Mouse (Mus musculus) lung, postnatal 0 days (tissue): Measurements from ENCODE around the gene Vwa3b. TPM values are rescaled to one million over a fixed set of nuclear protein-coding genes. Genes with fewer than 3 reads are reported as not detected.

Source experiments
- ATAC-seq: fragments of 200-750 bp; cut with Nextera tagmentation; 2 replicates; pipeline ENCODE4 v1.8.0; 2017; ENCODE audit warnings: moderate library complexity
- DNase-seq: peaks from one replicate; pipeline ENCODE4 v3.0.0-alpha.2; 2016; ENCODE audit warnings: low spot score
- H3K27ac ChIP-seq: fragments of 300-500 bp; sonication (generic); 2 replicates; pipeline ENCODE4 v1.5.1; 2014; ENCODE audit warnings: antibody characterized with exemption, mild to moderate bottlenecking, low read length, mixed read lengths
- H3K27me3 ChIP-seq: fragments of 300-500 bp; sonication (generic); replicated peaks from 2 replicates; pipeline ENCODE4 v1.6.1; 2014; ENCODE audit warnings: low read length, mixed read lengths; ENCODE audit not compliant: insufficient read depth
- H3K36me3 ChIP-seq: fragments of 300-500 bp; sonication (generic); 2 replicates; pipeline ENCODE4 v1.6.1; 2014; ENCODE audit warnings: low read length, mixed read lengths; ENCODE audit not compliant: insufficient read depth
- H3K4me1 ChIP-seq: fragments of 300-500 bp; sonication (generic); 2 replicates; pipeline ENCODE4 v1.6.1; 2014; ENCODE audit warnings: antibody characterized with exemption, low read depth, low read length, mixed read lengths; ENCODE audit not compliant: insufficient read depth
- H3K4me2 ChIP-seq: fragments of 300-500 bp; sonication (generic); replicated peaks from 2 replicates; pipeline ENCODE4 v1.6.1; 2014; ENCODE audit warnings: low read depth, mild to moderate bottlenecking, low read length, moderate library complexity, mixed read lengths
- H3K4me3 ChIP-seq: fragments of 300-500 bp; sonication (generic); 2 replicates; pipeline ENCODE4 v1.5.1; 2014; ENCODE audit warnings: low read depth, low read length
- H3K9ac ChIP-seq: fragments of 300-500 bp; sonication (generic); replicated peaks from 2 replicates; pipeline ENCODE4 v1.6.1; 2014; ENCODE audit warnings: low read depth, mild to moderate bottlenecking
- H3K9me3 ChIP-seq: fragments of 300-500 bp; sonication (generic); 2 replicates; pipeline ENCODE4 v1.6.1; 2016; ENCODE audit warnings: low read length, mixed read lengths
- CTCF ChIP-seq: IDR thresholded peaks from 2 replicates; pipeline ENCODE4 v1.5.1; 2016; ENCODE audit warnings: antibody characterized with exemption, mild to moderate bottlenecking
- EP300 ChIP-seq: IDR thresholded peaks from 2 replicates; pipeline ENCODE4 v1.6.1; 2016; ENCODE audit warnings: antibody characterized with exemption, mild to moderate bottlenecking, control low read depth
- WGBS: fragments of 180-500 bp; shearing (Covaris S2); extraction: QIAGEN DNeasy Blood & Tissue Kit; methylation state at CpG from one replicate; pipeline ENCODE4 v1.1.7; 2014; 5-methylcytosine and 5-hydroxymethylcytosine counted together
- polyA plus RNA-seq: library from polyadenylated mRNA; unstranded; fragments of >200 nt; fragmentation: Nextera tagmentation; extraction: Ambion mirVana; gene quantifications from 2 replicates; pipeline ENCODE4 v1.2.1, GENCODE M21; 2015

Vwa3b gene
- polyA plus RNA-seq, 1 experiment from 2014 or later, result 1.4 TPM

GRCm38 (mm10) chr1:37025376-37025775 lies 1.0 kb upstream of the Vwa3b start:
- Histone ChIP-seq H3K27ac (no peak overlapping the region), H3K9ac (no peak overlapping the region), H3K27me3 (no peaks in the 10 kb centered on the region), H3K36me3 (no peaks in the 10 kb centered on the region), H3K4me3 (no peak overlapping the region), H3K4me1 (no peaks in the 10 kb centered on the region), H3K4me2 (no peak overlapping the region), H3K9me3 (no peaks in the 10 kb centered on the region)
- no peak for TF ChIP-seq CTCF
- no peak for TF ChIP-seq EP300
- peak; percentile 12 for DNase-seq
- 69% methylated on average over 1 of the region's 1 CpGs for WGBS
- ATAC-seq, result no peak

- no peak overlapping the region for H3K4me2 ChIP-seq
- TF ChIP-seq EP300 (no peak), CTCF (no peak)
- no peak overlapping the region for H3K9ac ChIP-seq
- no peaks in the 10 kb centered on the region for H3K9me3 ChIP-seq
- DNase-seq (no peak), ATAC-seq (no peak)
- H3K4me1 ChIP-seq, result no peaks in the 10 kb centered on the region
- no peaks in the 10 kb centered on the region for H3K36me3 ChIP-seq
- H3K27ac ChIP-seq, result no peak overlapping the region
- H3K27me3 ChIP-seq, result no peaks in the 10 kb centered on the region
- no peak overlapping the region for H3K4me3 ChIP-seq
- WGBS, result 71% methylated on average over 6 of the region's 6 CpGs
Measured at GRCm38 (mm10) chr1:37026866-37027265, 470 bp downstream of the Vwa3b start.

GRCm38 (mm10) chr1:37028439-37029153 lies 2.2 kb downstream of the Vwa3b start:
- H3K4me1 ChIP-seq, result no peaks in the 10 kb centered on the region
- ATAC-seq, result no peak
- peak overlapping the region; percentile 32; the same call in 1 of the 2 replicates for H3K9ac ChIP-seq
- peak overlapping the region; percentile 68 for H3K4me2 ChIP-seq
- WGBS, result 3% methylated on average over 18 of the region's 18 CpGs
- H3K36me3 ChIP-seq, result no peaks in the 10 kb centered on the region
- no peaks in the 10 kb centered on the region for H3K27me3 ChIP-seq
- H3K9me3 ChIP-seq, result no peaks in the 10 kb centered on the region
- no peak for DNase-seq
- no peak for TF ChIP-seq EP300
- no peak for TF ChIP-seq CTCF
- no peak overlapping the region for H3K27ac ChIP-seq
- H3K4me3 ChIP-seq, result peak overlapping the region; percentile 37

- 4% methylated on average over 26 of the region's 26 CpGs for WGBS
- Histone ChIP-seq H3K4me2 (peak overlapping the region; percentile 68), H3K36me3 (no peaks in the 10 kb centered on the region), H3K27me3 (no peaks in the 10 kb centered on the region), H3K4me3 (peak overlapping the region; percentile 37), H3K9ac (peak overlapping the region; percentile 32; the same call in 1 of the 2 replicates), H3K4me1 (no peaks in the 10 kb centered on the region), H3K27ac (no peak overlapping the region), H3K9me3 (no peaks in the 10 kb centered on the region)
- TF ChIP-seq CTCF, result no peak
- TF ChIP-seq EP300, result no peak
- ATAC-seq (peak; percentile 84), DNase-seq (peak; percentile 48)
Measured at GRCm38 (mm10) chr1:37029154-37029907, 2.9 kb downstream of the Vwa3b start.

GRCm38 (mm10) chr1:37029942-37030341 lies 3.5 kb downstream of the Vwa3b start:
- Histone ChIP-seq H3K27ac (no peak overlapping the region), H3K36me3 (no peaks in the 10 kb centered on the region), H3K9ac (no peak overlapping the region), H3K4me3 (peak overlapping the region; percentile 37; the same call in 1 of the 2 replicates), H3K27me3 (no peaks in the 10 kb centered on the region), H3K4me2 (no peak overlapping the region), H3K9me3 (no peaks in the 10 kb centered on the region), H3K4me1 (no peaks in the 10 kb centered on the region)
- WGBS, result 46% methylated on average over 5 of the region's 5 CpGs
- TF ChIP-seq EP300 (no peak), CTCF (no peak)
- ATAC-seq, result no peak
- no peak for DNase-seq

GRCm38 (mm10) chr1:37030693-37031092 lies 4.3 kb downstream of the Vwa3b start:
- no peak for ATAC-seq

More at GRCm38 (mm10) chr1:37030693-37031092, 4.3 kb downstream of the Vwa3b start:
- no peak overlapping the region for H3K9ac ChIP-seq
- no peaks in the 10 kb centered on the region for H3K9me3 ChIP-seq
- WGBS, result 60% methylated on average over 2 of the region's 2 CpGs
- H3K4me2 ChIP-seq, result no peak overlapping the region
- no peak overlapping the region for H3K4me3 ChIP-seq
- DNase-seq, result no peak
- H3K27ac ChIP-seq, result no peak overlapping the region
- no peaks in the 10 kb centered on the region for H3K4me1 ChIP-seq
- no peaks in the 10 kb centered on the region for H3K36me3 ChIP-seq
- TF ChIP-seq CTCF (no peak), EP300 (no peak)
- no peaks in the 10 kb centered on the region for H3K27me3 ChIP-seq
